Mouse (Mus musculus): ENCODE measurements around the gene Zfp593. TPM values are rescaled to one million over a fixed set of nuclear protein-coding genes. Genes with fewer than 3 reads are reported as not detected.

Gene Zfp593
- polyA plus RNA-seq, 1 experiment from 2014 or later, result 10.4 TPM

- in situ Hi-C loops (cut with MboI; ENCODE audit: low pct_unique_long_range_greater_than_20kb), result loop anchor here (10.0 kb wide), 1 partner anchor 155 kb away; the partner anchor contains the start of gene Cd52
- ATAC-seq (no peak), DNase-seq (ENCODE audit: low read depth, low spot score) (no peak)
- POLR2A ChIA-PET, result no interaction called here
- no peak for TF ChIP-seq CTCF (IDR thresholded peaks at IDR 0.05)
- CTCF ChIA-PET, result interaction anchor here (0.9 to 1.4 kb wide), 3 partner anchors 14 to 81 kb away, joined by 3 to 4 read pairs (median 4); no protein-coding TSS in a partner anchor
- peaks cover 21% of the 10 kb centered on the region for H3K27me3 ChIP-seq
These were observed 4.3 kb upstream of the Zfp593 start for GRCm38 (mm10) chr4:134249651-134250050.

GRCm38 (mm10) chr4:134246719-134247258 lies 1.4 kb upstream of the Zfp593 start, which contains the start of gene Gm30191:
Gm30191 (plus strand) TSS chr4:134246935.
- H3K27me3 ChIP-seq, result peaks cover 16% of the 10 kb centered on the region
- CTCF ChIA-PET, result interaction anchor here (1.1 to 2.4 kb wide), 4 partner anchors 17 to 63 kb away, joined by 3 to 6 read pairs (median 4); partner anchors contain the start of gene Cep85
- DNase-seq (ENCODE audit: low read depth, low spot score), result no peak
- TF ChIP-seq CTCF (IDR thresholded peaks at IDR 0.05), result no peak
- in situ Hi-C loops (cut with MboI; ENCODE audit: low pct_unique_long_range_greater_than_20kb), result loop anchor here (10.0 kb wide), 1 partner anchor 152 kb away; the partner anchor contains the start of gene Cd52
- ATAC-seq, result no peak
- POLR2A ChIA-PET, result interaction anchor here (1.0 kb wide), 1 partner anchor 65 kb away, joined by 3 read pairs; no protein-coding TSS in a partner anchor

DNA sequence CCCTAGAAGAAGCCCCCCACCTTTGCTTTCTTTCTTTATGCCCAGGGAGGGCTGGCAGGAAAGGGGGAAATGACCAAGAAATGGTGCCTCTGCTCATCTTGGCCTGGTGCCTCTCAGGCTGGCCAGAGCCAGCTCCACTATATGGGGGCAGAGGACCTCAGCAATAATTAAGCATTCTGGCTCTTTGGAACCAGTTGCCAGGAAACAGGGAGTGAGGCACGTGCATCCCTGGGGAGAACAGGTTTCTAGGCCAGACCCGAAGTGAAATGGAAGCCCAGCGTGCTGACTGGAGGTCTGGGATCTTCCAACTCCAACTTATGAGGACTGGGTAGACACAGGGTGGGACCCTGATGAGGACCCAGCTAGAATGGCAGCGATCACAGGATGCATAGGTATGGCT lies 864 bp upstream of the Zfp593 start:
- ChIA-PET POLR2A (interaction anchor here (1.0 kb wide), 1 partner anchor 64 kb away, joined by 3 read pairs; no protein-coding TSS in a partner anchor), CTCF (interaction anchor here (1.1 to 2.4 kb wide), 4 partner anchors 17 to 62 kb away, joined by 3 to 6 read pairs (median 4); partner anchors contain the start of gene Cep85)
- ATAC-seq (no peak), DNase-seq (ENCODE audit: low read depth, low spot score) (no peak)
- peaks cover 11% of the 10 kb centered on the region for H3K27me3 ChIP-seq
- in situ Hi-C loops (cut with MboI; ENCODE audit: low pct_unique_long_range_greater_than_20kb), result loop anchor here (10.0 kb wide), 1 partner anchor 151 kb away; the partner anchor contains the start of gene Cd52
- TF ChIP-seq CTCF (IDR thresholded peaks at IDR 0.05), result no peak

DNA sequence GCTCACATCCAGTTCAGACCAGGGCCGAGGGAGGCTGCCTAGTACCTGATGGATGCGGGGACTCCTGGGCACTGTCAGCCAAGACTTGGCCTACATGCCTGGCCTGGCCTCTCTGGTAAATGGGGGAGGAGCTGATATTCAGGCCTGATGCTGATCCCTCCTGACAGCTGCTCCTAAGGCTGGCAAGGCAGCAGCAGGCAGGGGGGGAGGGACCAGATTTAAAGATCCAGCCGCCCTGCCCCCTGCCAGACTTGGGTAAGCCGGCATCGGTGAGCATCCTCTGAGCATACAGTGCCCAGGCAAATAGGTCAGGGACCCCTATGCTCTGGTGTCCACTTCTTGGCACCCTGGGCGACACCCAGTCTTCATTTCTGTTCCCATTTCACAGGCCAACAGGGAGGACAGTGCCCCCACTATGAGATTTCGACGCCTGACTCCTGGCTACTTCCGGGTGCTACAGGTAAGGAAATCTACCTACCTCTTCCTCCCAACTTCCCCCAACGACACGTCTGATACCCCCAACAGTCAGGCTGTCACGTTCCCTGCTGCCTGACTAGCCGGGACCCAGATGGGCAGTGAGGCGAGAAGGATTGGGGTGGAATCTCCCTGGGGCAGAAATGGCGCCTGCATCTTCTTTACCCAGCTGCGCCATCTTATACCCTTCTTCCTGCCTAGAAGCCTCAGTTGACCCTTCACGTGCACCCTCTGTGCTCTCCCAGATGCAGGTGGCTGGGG lies 1.7 kb downstream of the Zfp593 start, which contains the start of gene E130218I03Rik:
TSS of gene E130218I03Rik (plus strand) at position 147 of the 735 bp plus-strand sequence.
- CTCF ChIA-PET, result interaction anchor here (1.2 kb wide), 1 partner anchor 57 kb away, joined by 3 read pairs; the partner anchor contains the start of gene Cep85

DNA sequence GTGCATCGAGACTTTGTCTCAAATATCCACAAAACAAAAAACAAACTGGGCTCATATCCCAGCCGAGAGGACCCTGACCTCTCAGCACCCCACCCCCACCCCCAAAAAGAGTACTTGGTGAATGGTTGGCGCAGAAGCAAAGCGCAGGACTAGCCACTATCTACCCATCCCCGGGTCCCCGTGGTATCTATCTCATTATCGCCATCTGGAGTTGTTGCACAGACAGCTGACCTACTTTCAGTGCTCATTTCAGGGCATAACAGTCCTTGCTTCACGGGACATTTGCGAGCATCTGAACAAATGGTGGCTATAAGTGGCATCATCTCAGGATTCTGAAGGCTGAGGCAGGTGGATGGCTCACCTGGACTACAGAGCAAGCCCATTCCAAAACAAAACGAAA lies 6.7 kb downstream of the Zfp593 start:
- in situ Hi-C loops (cut with MboI; ENCODE audit: low pct_unique_long_range_greater_than_20kb), result no loop called here
- TF ChIP-seq CTCF (IDR thresholded peaks at IDR 0.05), result no peak
- ChIA-PET POLR2A (no interaction called here), CTCF (interaction anchor here (1.7 kb wide), 1 partner anchor 18 kb away, joined by 3 read pairs; no protein-coding TSS in a partner anchor)
- H3K27me3 ChIP-seq, result no peaks in the 10 kb centered on the region
- DNase-seq (ENCODE audit: low read depth, low spot score) (no peak), ATAC-seq (no peak)

More for the DNA sequence above, 1.7 kb downstream of the Zfp593 start, which contains the start of gene E130218I03Rik:
- DNase-seq (ENCODE audit: low read depth, low spot score) (no peak), ATAC-seq (no peak)
- no peaks in the 10 kb centered on the region for H3K27me3 ChIP-seq
- TF ChIP-seq CTCF (IDR thresholded peaks at IDR 0.05), result no peak
- in situ Hi-C loops (cut with MboI; ENCODE audit: low pct_unique_long_range_greater_than_20kb), result loop anchor here (5.0 to 10.0 kb wide), 2 partner anchors 56 to 149 kb away; partner anchors contain the start of genes Cd52 and Cep85
- POLR2A ChIA-PET, result no interaction called here

GRCm38 (mm10) chr4:134238279-134238651 lies 7.1 kb downstream of the Zfp593 start, which contains the start of gene Cnksr1:
Cnksr1 (minus strand) TSS chr4:134238399.
- DNase-seq (ENCODE audit: low read depth, low spot score), result no peak
- ChIA-PET CTCF (interaction anchor here (0.9 to 1.7 kb wide), 2 partner anchors 17 to 51 kb away, joined by 3 to 4 read pairs; partner anchors contain the start of gene Cep85), POLR2A (no interaction called here)
- ATAC-seq, result peak; percentile 44
- in situ Hi-C loops (cut with MboI; ENCODE audit: low pct_unique_long_range_greater_than_20kb), result no loop called here
- TF ChIP-seq CTCF (IDR thresholded peaks at IDR 0.05), result no peak
- H3K27me3 ChIP-seq, result no peaks in the 10 kb centered on the region

GRCm38 (mm10) chr4:134237582-134238278 lies 7.7 kb downstream of the Zfp593 start:
- POLR2A ChIA-PET, result no interaction called here
- no peak for DNase-seq (ENCODE audit: low read depth, low spot score)
- TF ChIP-seq CTCF (IDR thresholded peaks at IDR 0.05), result no peak
- no peaks in the 10 kb centered on the region for H3K27me3 ChIP-seq
- no peak for ATAC-seq
- in situ Hi-C loops (cut with MboI; ENCODE audit: low pct_unique_long_range_greater_than_20kb), result no loop called here
- CTCF ChIA-PET, result interaction anchor here (0.9 to 1.7 kb wide), 2 partner anchors 17 to 51 kb away, joined by 3 to 4 read pairs; partner anchors contain the start of gene Cep85

GRCm38 (mm10) chr4:134234876-134235275 lies 10.5 kb downstream of the Zfp593 start:
- ChIA-PET POLR2A (no interaction called here), CTCF (no interaction called here)
- no peak for TF ChIP-seq CTCF (IDR thresholded peaks at IDR 0.05)
- no peaks in the 10 kb centered on the region for H3K27me3 ChIP-seq
- DNase-seq (ENCODE audit: low read depth, low spot score) (no peak), ATAC-seq (no peak)
- in situ Hi-C loops (cut with MboI; ENCODE audit: low pct_unique_long_range_greater_than_20kb), result no loop called here

DNA sequence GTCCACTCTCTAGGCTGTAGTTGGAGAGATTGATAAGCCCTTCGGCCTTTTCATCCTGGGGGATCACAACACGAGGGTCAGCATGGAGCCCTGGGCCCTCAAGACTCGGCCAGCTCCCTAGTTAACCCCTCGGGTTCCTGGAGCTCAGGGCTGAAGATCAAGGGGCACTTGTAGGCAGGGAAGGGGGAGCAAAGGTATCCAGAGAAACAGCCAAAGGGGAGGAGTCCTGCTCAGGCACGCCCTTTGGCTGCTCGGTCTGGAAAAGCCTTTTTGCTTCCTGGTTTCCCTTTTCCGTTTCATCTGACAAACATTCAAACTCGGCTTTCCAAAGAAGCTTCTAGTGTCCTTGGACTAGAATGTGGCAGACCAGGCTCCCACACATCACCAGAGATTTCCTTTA lies 15.0 kb downstream of the Zfp593 start:
- ATAC-seq, result no peak
- ChIA-PET POLR2A (no interaction called here), CTCF (interaction anchor here (1.2 kb wide), 1 partner anchor 11 kb away, joined by 3 read pairs; no protein-coding TSS in a partner anchor)
- TF ChIP-seq CTCF (IDR thresholded peaks at IDR 0.05), result no peak
- no peak for DNase-seq (ENCODE audit: low read depth, low spot score)
- in situ Hi-C loops (cut with MboI; ENCODE audit: low pct_unique_long_range_greater_than_20kb), result no loop called here
- H3K27me3 ChIP-seq, result no peaks in the 10 kb centered on the region

DNA sequence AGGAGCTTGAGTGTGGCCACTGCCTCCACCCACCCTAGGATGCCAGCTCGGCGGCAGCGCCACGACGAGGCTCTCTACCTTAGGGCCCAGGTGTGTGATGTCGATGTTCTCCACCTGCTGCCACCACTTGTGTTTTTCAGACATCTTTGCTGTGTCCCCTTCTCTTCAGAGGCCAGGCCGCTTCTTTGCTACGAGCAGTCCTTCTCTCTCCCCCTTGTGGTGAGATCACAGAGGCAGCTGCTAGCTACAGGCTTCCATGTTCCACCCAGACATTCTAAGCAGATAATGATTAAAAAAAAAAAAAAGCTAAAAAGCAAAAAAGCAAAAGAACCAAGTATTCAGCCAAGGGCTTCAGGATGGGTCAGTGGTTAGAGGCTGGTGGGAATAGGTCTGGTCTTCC lies 18.2 kb downstream of the Zfp593 start, which contains the start of gene Catsper4:
TSS of gene Catsper4 (minus strand) at position 190 of the 400 bp plus-strand sequence.
- ChIA-PET POLR2A (no interaction called here), CTCF (interaction anchor here (1.4 kb wide), 1 partner anchor 40 kb away, joined by 3 read pairs; the partner anchor contains the start of gene Cep85)
- in situ Hi-C loops (cut with MboI; ENCODE audit: low pct_unique_long_range_greater_than_20kb), result no loop called here
- no peak for TF ChIP-seq CTCF (IDR thresholded peaks at IDR 0.05)
- no peaks in the 10 kb centered on the region for H3K27me3 ChIP-seq
- DNase-seq (ENCODE audit: low read depth, low spot score), result no peak
- no peak for ATAC-seq

Data from Patski (cell line).